Mouse (Mus musculus): Measurements from ENCODE around the gene Sp7. TPM values are rescaled to one million over a fixed set of nuclear protein-coding genes. Genes with fewer than 3 reads are reported as not detected.

Sp7 gene
- 0.69 and 4.1 TPM in 2 replicates for polyA plus RNA-seq (2012; rRNA removed)

GRCm38 (mm10) chr15:102366733-102367344 is at the start of gene Sp7:
TSS of gene Sp7 (minus strand) at chr15:102367182.
- no peak for TF ChIP-seq CTCF (IDR thresholded peaks at IDR 0.05; ENCODE audit: borderline replicate concordance, extremely low read depth, insufficient read depth, insufficient read length)
- TF ChIP-seq POLR2A (IDR thresholded peaks at IDR 0.05; ENCODE audit: borderline replicate concordance, extremely low read depth, insufficient read depth, insufficient read length, poor library complexity, severe bottlenecking) = no peak
- DNase-seq (ENCODE audit: low read depth) = peak; percentile 71

- no peak for TF ChIP-seq POLR2A (IDR thresholded peaks at IDR 0.05; ENCODE audit: borderline replicate concordance, extremely low read depth, insufficient read depth, insufficient read length, poor library complexity, severe bottlenecking)
- TF ChIP-seq CTCF (IDR thresholded peaks at IDR 0.05; ENCODE audit: borderline replicate concordance, extremely low read depth, insufficient read depth, insufficient read length) = no peak
- DNase-seq (ENCODE audit: low read depth) = no peak
Observed at GRCm38 (mm10) chr15:102413687-102414086, 46.7 kb upstream of the Sp7 start.

- no peak for TF ChIP-seq CTCF (IDR thresholded peaks at IDR 0.05; ENCODE audit: borderline replicate concordance, extremely low read depth, insufficient read depth, insufficient read length)
- no peak for TF ChIP-seq POLR2A (IDR thresholded peaks at IDR 0.05; ENCODE audit: borderline replicate concordance, extremely low read depth, insufficient read depth, insufficient read length, poor library complexity, severe bottlenecking)
- no peak for DNase-seq (ENCODE audit: low read depth)
Observed at GRCm38 (mm10) chr15:102411077-102411476, 44.1 kb upstream of the Sp7 start.

- TF ChIP-seq CTCF (IDR thresholded peaks at IDR 0.05; ENCODE audit: borderline replicate concordance, extremely low read depth, insufficient read depth, insufficient read length) = no peak
- no peak for TF ChIP-seq POLR2A (IDR thresholded peaks at IDR 0.05; ENCODE audit: borderline replicate concordance, extremely low read depth, insufficient read depth, insufficient read length, poor library complexity, severe bottlenecking)
- no peak for DNase-seq (ENCODE audit: low read depth)
Observed at GRCm38 (mm10) chr15:102409286-102409685, 42.3 kb upstream of the Sp7 start.

- TF ChIP-seq POLR2A (IDR thresholded peaks at IDR 0.05; ENCODE audit: borderline replicate concordance, extremely low read depth, insufficient read depth, insufficient read length, poor library complexity, severe bottlenecking) = no peak
- TF ChIP-seq CTCF (IDR thresholded peaks at IDR 0.05; ENCODE audit: borderline replicate concordance, extremely low read depth, insufficient read depth, insufficient read length) = no peak
- DNase-seq (ENCODE audit: low read depth) = no peak
Observed at GRCm38 (mm10) chr15:102408558-102409130, 41.7 kb upstream of the Sp7 start.

- no peak for TF ChIP-seq CTCF (IDR thresholded peaks at IDR 0.05; ENCODE audit: borderline replicate concordance, extremely low read depth, insufficient read depth, insufficient read length)
- no peak for TF ChIP-seq POLR2A (IDR thresholded peaks at IDR 0.05; ENCODE audit: borderline replicate concordance, extremely low read depth, insufficient read depth, insufficient read length, poor library complexity, severe bottlenecking)
- no peak for DNase-seq (ENCODE audit: low read depth)
Observed at GRCm38 (mm10) chr15:102407681-102408557, 40.9 kb upstream of the Sp7 start.

- no peak for DNase-seq (ENCODE audit: low read depth)
- TF ChIP-seq POLR2A (IDR thresholded peaks at IDR 0.05; ENCODE audit: borderline replicate concordance, extremely low read depth, insufficient read depth, insufficient read length, poor library complexity, severe bottlenecking) (no peak), CTCF (IDR thresholded peaks at IDR 0.05; ENCODE audit: borderline replicate concordance, extremely low read depth, insufficient read depth, insufficient read length) (no peak)
Observed at GRCm38 (mm10) chr15:102406912-102407580, 40.1 kb upstream of the Sp7 start.

- TF ChIP-seq CTCF (IDR thresholded peaks at IDR 0.05; ENCODE audit: borderline replicate concordance, extremely low read depth, insufficient read depth, insufficient read length) = no peak
- 0 out of 2 replicates have a peak, but pooled peaks have one; percentile 19 for TF ChIP-seq POLR2A (IDR thresholded peaks at IDR 0.05; ENCODE audit: borderline replicate concordance, extremely low read depth, insufficient read depth, insufficient read length, poor library complexity, severe bottlenecking)
- DNase-seq (ENCODE audit: low read depth) = peak; percentile 67
Observed at GRCm38 (mm10) chr15:102406196-102406911, 39.4 kb upstream of the Sp7 start.

GRCm38 (mm10) chr15:102405489-102406195 is 38.7 kb upstream of the Sp7 start, which contains the start of gene Sp1:
TSS of gene Sp1 (plus strand) at chr15:102406143.
- TF ChIP-seq CTCF (IDR thresholded peaks at IDR 0.05; ENCODE audit: borderline replicate concordance, extremely low read depth, insufficient read depth, insufficient read length) = no peak
- peak; percentile 94; the same call in 1 of the 2 replicates for TF ChIP-seq POLR2A (IDR thresholded peaks at IDR 0.05; ENCODE audit: borderline replicate concordance, extremely low read depth, insufficient read depth, insufficient read length, poor library complexity, severe bottlenecking)
- peak; percentile 100 for DNase-seq (ENCODE audit: low read depth)

Data from brain, embryonic 14.5 days (tissue).